Mouse (Mus musculus): ENCODE results near the gene Mcf2l. TPM values are rescaled to one million over a fixed set of nuclear protein-coding genes. Genes with fewer than 3 reads are reported as not detected.
A peak's percentile ranks its signal among the peaks of the same experiment; 100 is the strongest.

Gene Mcf2l
- polyA plus RNA-seq, 1 experiment from 2014 or later: 163 TPM

GRCm38 (mm10) chr8:12931426-12931825, 57.8 kb downstream of the Mcf2l start:
- no peak for ATAC-seq
- no peak overlapping the region for H3K4me2 ChIP-seq (ENCODE audit: low read length)
- H3K9ac ChIP-seq (replicated peaks; ENCODE audit: low read depth, low read length): no peak overlapping the region
- 49% methylated on average over 11 of the region's 11 CpGs for WGBS
- H3K9me3 ChIP-seq (ENCODE audit: control insufficient read depth, low read length): no peaks in the 10 kb centered on the region
- no peak overlapping the region for H3K4me3 ChIP-seq (replicated peaks; ENCODE audit: low read length)
- peaks cover 26% of the 10 kb centered on the region for H3K4me1 ChIP-seq (replicated peaks; ENCODE audit: control insufficient read depth, insufficient read depth, low read length)
- no peak overlapping the region for H3K27ac ChIP-seq (ENCODE audit: low read length)
- H3K36me3 ChIP-seq (ENCODE audit: control insufficient read depth, insufficient read depth): no peaks in the 10 kb centered on the region
- no peaks in the 10 kb centered on the region for H3K27me3 ChIP-seq (replicated peaks; ENCODE audit: control insufficient read depth, insufficient read depth, low read length)

GRCm38 (mm10) chr8:12932520-12932919, 58.9 kb downstream of the Mcf2l start:
- no peak overlapping the region for H3K9ac ChIP-seq (replicated peaks; ENCODE audit: low read depth, low read length)
- H3K27ac ChIP-seq (ENCODE audit: low read length): no peak overlapping the region
- H3K4me3 ChIP-seq (replicated peaks; ENCODE audit: low read length): no peak overlapping the region
- H3K36me3 ChIP-seq (ENCODE audit: control insufficient read depth, insufficient read depth): no peaks in the 10 kb centered on the region
- H3K9me3 ChIP-seq (ENCODE audit: control insufficient read depth, low read length): no peaks in the 10 kb centered on the region
- ATAC-seq: no peak
- H3K4me1 ChIP-seq (replicated peaks; ENCODE audit: control insufficient read depth, insufficient read depth, low read length): peaks cover 26% of the 10 kb centered on the region
- no peaks in the 10 kb centered on the region for H3K27me3 ChIP-seq (replicated peaks; ENCODE audit: control insufficient read depth, insufficient read depth, low read length)
- H3K4me2 ChIP-seq (ENCODE audit: low read length): no peak overlapping the region
- WGBS: 82% methylated on average over 8 of the region's 8 CpGs

GRCm38 (mm10) chr8:12933765-12934164, 60.2 kb downstream of the Mcf2l start:
- Histone ChIP-seq H3K4me1 (replicated peaks; ENCODE audit: control insufficient read depth, insufficient read depth, low read length) (peaks cover 21% of the 10 kb centered on the region), H3K27me3 (replicated peaks; ENCODE audit: control insufficient read depth, insufficient read depth, low read length) (no peaks in the 10 kb centered on the region), H3K27ac (ENCODE audit: low read length) (no peak overlapping the region), H3K36me3 (ENCODE audit: control insufficient read depth, insufficient read depth) (no peaks in the 10 kb centered on the region), H3K9ac (replicated peaks; ENCODE audit: low read depth, low read length) (no peak overlapping the region), H3K4me2 (ENCODE audit: low read length) (no peak overlapping the region), H3K9me3 (ENCODE audit: control insufficient read depth, low read length) (no peaks in the 10 kb centered on the region), H3K4me3 (replicated peaks; ENCODE audit: low read length) (no peak overlapping the region)
- no peak for ATAC-seq
- WGBS: 67% methylated on average over 3 of the region's 3 CpGs

GRCm38 (mm10) chr8:12934453-12935043, 60.9 kb downstream of the Mcf2l start:
- H3K36me3 ChIP-seq (ENCODE audit: control insufficient read depth, insufficient read depth): no peaks in the 10 kb centered on the region
- no peak overlapping the region for H3K4me2 ChIP-seq (ENCODE audit: low read length)
- no peak overlapping the region for H3K4me3 ChIP-seq (replicated peaks; ENCODE audit: low read length)
- no peaks in the 10 kb centered on the region for H3K9me3 ChIP-seq (ENCODE audit: control insufficient read depth, low read length)
- no peak overlapping the region for H3K9ac ChIP-seq (replicated peaks; ENCODE audit: low read depth, low read length)
- ATAC-seq: no peak
- H3K27ac ChIP-seq (ENCODE audit: low read length): no peak overlapping the region
- no peaks in the 10 kb centered on the region for H3K27me3 ChIP-seq (replicated peaks; ENCODE audit: control insufficient read depth, insufficient read depth, low read length)
- WGBS: 77% methylated on average over 8 of the region's 8 CpGs
- H3K4me1 ChIP-seq (replicated peaks; ENCODE audit: control insufficient read depth, insufficient read depth, low read length): peaks cover 15% of the 10 kb centered on the region

GRCm38 (mm10) chr8:12940549-12940948, 66.9 kb downstream of the Mcf2l start:
- Histone ChIP-seq H3K27ac (ENCODE audit: low read length) (no peak overlapping the region), H3K4me3 (replicated peaks; ENCODE audit: low read length) (no peak overlapping the region), H3K36me3 (ENCODE audit: control insufficient read depth, insufficient read depth) (no peaks in the 10 kb centered on the region), H3K27me3 (replicated peaks; ENCODE audit: control insufficient read depth, insufficient read depth, low read length) (no peaks in the 10 kb centered on the region), H3K4me1 (replicated peaks; ENCODE audit: control insufficient read depth, insufficient read depth, low read length) (no peaks in the 10 kb centered on the region; the same call in 1 of the 2 replicates), H3K9ac (replicated peaks; ENCODE audit: low read depth, low read length) (no peak overlapping the region), H3K9me3 (ENCODE audit: control insufficient read depth, low read length) (no peaks in the 10 kb centered on the region), H3K4me2 (ENCODE audit: low read length) (no peak overlapping the region)
- 76% methylated on average over 8 of the region's 8 CpGs for WGBS
- no peak for ATAC-seq

GRCm38 (mm10) chr8:12941161-12941926, 67.7 kb downstream of the Mcf2l start:
- H3K4me1 ChIP-seq (replicated peaks; ENCODE audit: control insufficient read depth, insufficient read depth, low read length): no peaks in the 10 kb centered on the region; the same call in 1 of the 2 replicates
- ATAC-seq: no peak
- H3K4me2 ChIP-seq (ENCODE audit: low read length): no peak overlapping the region
- 86% methylated on average over 10 of the region's 10 CpGs for WGBS
- no peaks in the 10 kb centered on the region for H3K9me3 ChIP-seq (ENCODE audit: control insufficient read depth, low read length)
- H3K9ac ChIP-seq (replicated peaks; ENCODE audit: low read depth, low read length): no peak overlapping the region
- no peaks in the 10 kb centered on the region for H3K27me3 ChIP-seq (replicated peaks; ENCODE audit: control insufficient read depth, insufficient read depth, low read length)
- no peak overlapping the region for H3K4me3 ChIP-seq (replicated peaks; ENCODE audit: low read length)
- H3K27ac ChIP-seq (ENCODE audit: low read length): no peak overlapping the region
- no peaks in the 10 kb centered on the region for H3K36me3 ChIP-seq (ENCODE audit: control insufficient read depth, insufficient read depth)

GRCm38 (mm10) chr8:12947604-12948573, 74.3 kb downstream of the Mcf2l start:
- ATAC-seq: peak; percentile 89
- Histone ChIP-seq H3K9me3 (ENCODE audit: control insufficient read depth, low read length) (no peaks in the 10 kb centered on the region), H3K4me1 (replicated peaks; ENCODE audit: control insufficient read depth, insufficient read depth, low read length) (peaks cover 35% of the 10 kb centered on the region), H3K36me3 (ENCODE audit: control insufficient read depth, insufficient read depth) (no peaks in the 10 kb centered on the region), H3K4me2 (ENCODE audit: low read length) (peak overlapping the region; percentile 83), H3K9ac (replicated peaks; ENCODE audit: low read depth, low read length) (peak overlapping the region; percentile 82), H3K27ac (ENCODE audit: low read length) (peak overlapping the region; percentile 94), H3K27me3 (replicated peaks; ENCODE audit: control insufficient read depth, insufficient read depth, low read length) (no peaks in the 10 kb centered on the region), H3K4me3 (replicated peaks; ENCODE audit: low read length) (peak overlapping the region; percentile 54)
- WGBS: 3% methylated on average over 21 of the region's 21 CpGs

GRCm38 (mm10) chr8:12948574-12948961, 75.0 kb downstream of the Mcf2l start:
- no peaks in the 10 kb centered on the region for H3K27me3 ChIP-seq (replicated peaks; ENCODE audit: control insufficient read depth, insufficient read depth, low read length)
- H3K4me3 ChIP-seq (replicated peaks; ENCODE audit: low read length): peak overlapping the region; percentile 54
- WGBS: 10% methylated on average over 3 of the region's 3 CpGs
- peak; percentile 47 for ATAC-seq
- H3K4me2 ChIP-seq (ENCODE audit: low read length): peak overlapping the region; percentile 83
- H3K9me3 ChIP-seq (ENCODE audit: control insufficient read depth, low read length): no peaks in the 10 kb centered on the region
- peaks cover 35% of the 10 kb centered on the region for H3K4me1 ChIP-seq (replicated peaks; ENCODE audit: control insufficient read depth, insufficient read depth, low read length)
- H3K27ac ChIP-seq (ENCODE audit: low read length): peak overlapping the region; percentile 94
- peak overlapping the region; percentile 82 for H3K9ac ChIP-seq (replicated peaks; ENCODE audit: low read depth, low read length)
- no peaks in the 10 kb centered on the region for H3K36me3 ChIP-seq (ENCODE audit: control insufficient read depth, insufficient read depth)

Data from forebrain, embryonic 16.5 days (tissue).